Comparison of ENCODE assay signal across 7 mouse cellular contexts in genomic region chr6:48840973-48841625, GRCm38 (mm10). TPM values are rescaled to one million over a fixed set of nuclear protein-coding genes. Genes with fewer than 3 reads are reported as not detected.
DNase-seq lines count a peak whose midpoint lies in the region; ATAC-seq lines count a peak whose summit lies in the region.

Tmem176b (minus strand) TSS chr6:48841496.

- DNase-seq in adrenal gland, postnatal 25 days, result peak; percentile 95
- DNase-seq in heart, adult 18-20 months, result peak; percentile 93 to 94
- peak; percentile 99 for DNase-seq in kidney, adult 18-20 months
- DNase-seq in left cerebral cortex, postnatal 4 days, result peak; percentile 99
- DNase-seq in midbrain, embryonic 10.5 days (ENCODE audit: low spot score), result peak; percentile 68
- DNase-seq in skeletal muscle tissue, adult 2 months (ENCODE audit: low read depth, low spot score), result peak; percentile 79

- H3K4me3 ChIP-seq in embryonic facial prominence, embryonic 12.5 days, result peak within 1 kb of the TSS; percentile 44
- H3K4me3 ChIP-seq in midbrain, embryonic 10.5 days, result peak within 1 kb of the TSS; percentile 45

- peak within 1 kb of the TSS; percentile 66 for H3K4me2 ChIP-seq in embryonic facial prominence, embryonic 12.5 days (replicated peaks)

- H3K9ac ChIP-seq in embryonic facial prominence, embryonic 12.5 days, result peak within 1 kb of the TSS; percentile 60

- 11% methylated on average over 6 of the region's 6 CpGs for WGBS in embryonic facial prominence, embryonic 12.5 days
- whole genome bisulfite sequencing in midbrain, embryonic 10.5 days, result 32% methylated on average over 6 of the region's 6 CpGs

- H3K27me3 ChIP-seq in embryonic facial prominence, embryonic 12.5 days, result no peaks in the 10 kb centered on the region
- no peaks in the 10 kb centered on the region for H3K27me3 ChIP-seq in midbrain, embryonic 10.5 days (ENCODE audit: low read depth, poor library complexity, severe bottlenecking)

- peak; percentile 90 for ATAC-seq in embryonic facial prominence, embryonic 12.5 days (ENCODE audit: insufficient number of reproducible peaks, insufficient read depth, low FRiP score, low TSS enrichment)

- intact Hi-C loops in left cerebral cortex, postnatal 4 days (cut with DNase I), result no loop called here

- H3K27ac ChIP-seq in embryonic facial prominence, embryonic 12.5 days, result peak within 1 kb of the TSS; percentile 91
- H3K27ac ChIP-seq in midbrain, embryonic 10.5 days (replicated peaks), result peak within 1 kb of the TSS; percentile 81

- no peaks in the 10 kb centered on the region for H3K9me3 ChIP-seq in embryonic facial prominence, embryonic 12.5 days
- no peaks in the 10 kb centered on the region for H3K9me3 ChIP-seq in midbrain, embryonic 10.5 days (replicated peaks)

- peaks cover 40% of the 10 kb centered on the region for H3K36me3 ChIP-seq in embryonic facial prominence, embryonic 12.5 days
- H3K36me3 ChIP-seq in midbrain, embryonic 10.5 days, result no peaks in the 10 kb centered on the region

- H3K4me1 ChIP-seq in embryonic facial prominence, embryonic 12.5 days, result peaks cover 31% of the 10 kb centered on the region
- H3K4me1 ChIP-seq in midbrain, embryonic 10.5 days, result peaks cover 25% of the 10 kb centered on the region

RNA-seq across cellular contexts. Expression of gene Tmem176b, which starts in this region (rescaled TPM):
- total RNA-seq in adrenal gland, postnatal 25 days (2021), result 498 and 582 TPM in 2 replicates
- 158 and 161 TPM in 2 replicates for polyA plus RNA-seq in embryonic facial prominence, embryonic 12.5 days (2016; fragmentation: Nextera tagmentation; extraction: Ambion mirVana)
- total RNA-seq in heart, adult 18-20 months (2021), result 10 to 100 TPM; 39.3 to 54.1 TPM
- total RNA-seq in left cerebral cortex, postnatal 4 days (2021), result 10 to 100 TPM; 25.8 to 32.2 TPM
- 24.0 and 46.1 TPM in 2 replicates for polyA plus RNA-seq in midbrain, embryonic 10.5 days (2016; fragmentation: Nextera tagmentation; extraction: Ambion mirVana)

Comparison
In these comparisons a context has a peak if more than half of its experiments do, and no peak if none do; other contexts are left out.
1. Peak in every context shown above with its lines: DNase-seq, ATAC-seq, H3K4me3 ChIP-seq and H3K27ac ChIP-seq.